Mouse (Mus musculus): ENCODE measurements at regions not wholly inside any gene's neighbourhood (a gene's known extent, or its start where the extent isn't known, plus 50 kb on each side); places are given as distances from the start of the nearest gene placed in this dataset.

- DNase-seq (ENCODE audit: low spot score), result no peak
Measured at GRCm38 (mm10) chr15:51103948-51104347, 2780.8 kb upstream of the Gm7489 start.

GRCm38 (mm10) chr15:51104362-51104761 lies 2780.3 kb upstream of the Gm7489 start:
- no peak for DNase-seq (ENCODE audit: low spot score)

GRCm38 (mm10) chr15:51104796-51105195 lies 2779.9 kb upstream of the Gm7489 start:
- DNase-seq (ENCODE audit: low spot score), result no peak

GRCm38 (mm10) chr15:51105359-51106008 lies 2779.2 kb upstream of the Gm7489 start:
- no peak for DNase-seq (ENCODE audit: low spot score)

GRCm38 (mm10) chr15:51110186-51110585 lies 2774.5 kb upstream of the Gm7489 start:
- DNase-seq (ENCODE audit: low spot score), result no peak

- DNase-seq (ENCODE audit: low spot score), result no peak
Measured at GRCm38 (mm10) chr15:51125896-51126295, 2758.8 kb upstream of the Gm7489 start.

GRCm38 (mm10) chr15:51131017-51131416 lies 2753.7 kb upstream of the Gm7489 start:
- DNase-seq (ENCODE audit: low spot score), result no peak

- no peak for DNase-seq (ENCODE audit: low spot score)
Measured at GRCm38 (mm10) chr15:51136121-51136520, 2748.6 kb upstream of the Gm7489 start.

GRCm38 (mm10) chr15:51139507-51139906 lies 2745.2 kb upstream of the Gm7489 start:
- no peak for DNase-seq (ENCODE audit: low spot score)

- DNase-seq (ENCODE audit: low spot score), result no peak
Measured at GRCm38 (mm10) chr15:51173976-51174620, 2710.6 kb upstream of the Gm7489 start.

GRCm38 (mm10) chr15:51176466-51176865 lies 2708.2 kb upstream of the Gm7489 start:
- DNase-seq (ENCODE audit: low spot score), result no peak

- DNase-seq (ENCODE audit: low spot score), result no peak
Measured at GRCm38 (mm10) chr15:51189134-51189533, 2695.6 kb upstream of the Gm7489 start.

GRCm38 (mm10) chr15:51197466-51198158 lies 2687.1 kb upstream of the Gm7489 start:
- no peak for DNase-seq (ENCODE audit: low spot score)

- DNase-seq (ENCODE audit: low spot score), result no peak
Measured at GRCm38 (mm10) chr15:51203351-51203750, 2681.4 kb upstream of the Gm7489 start.

GRCm38 (mm10) chr15:51206050-51206449 lies 2678.7 kb upstream of the Gm7489 start:
- no peak for DNase-seq (ENCODE audit: low spot score)

- no peak for DNase-seq (ENCODE audit: low spot score)
Measured at GRCm38 (mm10) chr15:51206773-51207172, 2677.9 kb upstream of the Gm7489 start.

- no peak for DNase-seq (ENCODE audit: low spot score)
Measured at GRCm38 (mm10) chr15:51234873-51235272, 2649.8 kb upstream of the Gm7489 start.

GRCm38 (mm10) chr15:51244596-51244995 lies 2640.1 kb upstream of the Gm7489 start:
- no peak for DNase-seq (ENCODE audit: low spot score)

GRCm38 (mm10) chr15:51247259-51247658 lies 2637.4 kb upstream of the Gm7489 start:
- no peak for DNase-seq (ENCODE audit: low spot score)

GRCm38 (mm10) chr15:51248034-51248788 lies 2636.5 kb upstream of the Gm7489 start:
- peak; percentile 10 for DNase-seq (ENCODE audit: low spot score)

GRCm38 (mm10) chr15:51248789-51249040 lies 2636.0 kb upstream of the Gm7489 start:
- no peak for DNase-seq (ENCODE audit: low spot score)

GRCm38 (mm10) chr15:51254143-51254542 lies 2630.6 kb upstream of the Gm7489 start:
- DNase-seq (ENCODE audit: low spot score), result no peak

- no peak for DNase-seq (ENCODE audit: low spot score)
Measured at GRCm38 (mm10) chr15:51255203-51255615, 2629.5 kb upstream of the Gm7489 start.
